10 mouse cellular contexts compared by ENCODE assay signal in genomic region chr5:135888405-135889215, GRCm38 (mm10). TPM values are rescaled to one million over a fixed set of nuclear protein-coding genes. Genes with fewer than 3 reads are reported as not detected.
DNase-seq lines count a peak whose midpoint lies in the region; ATAC-seq lines count a peak whose summit lies in the region.
"Had no signal": no experiment of that assay in that cellular context is flagged by ENCODE, and none has a peak within 500 bp of the region (broad histone marks: within the 10 kb centered on the region; RNA-seq: fewer than 3 reads in every experiment).

No protein-coding gene starts in this region.

- WGBS in neural tube, embryonic 12.5 days = 4% methylated on average over 30 of the region's 30 CpGs

- no peak overlapping the region for H3K27ac ChIP-seq in neural tube, embryonic 12.5 days

- peaks cover 13% of the 10 kb centered on the region; the same call in 1 of the 2 replicates for H3K4me1 ChIP-seq in neural tube, embryonic 12.5 days

- DNase-seq in kidney, adult 18-20 months = peak; percentile 28
- DNase-seq in kidney, adult 9 months = no peak
- DNase-seq in heart, adult 8-10 months (ENCODE audit: low spot score) = peak; percentile 50
- peak; percentile 21 for DNase-seq in kidney, postnatal 14 days
- no peak for DNase-seq in cerebellum, adult 8-10 months
- no peak for DNase-seq in embryo, embryonic 11 days
- no peak for DNase-seq in layer of hippocampus, postnatal 10 days (ENCODE audit: low spot score in 2 of 2)

- no peak overlapping the region for H3K9ac ChIP-seq in neural tube, embryonic 12.5 days

- H3K36me3 ChIP-seq in neural tube, embryonic 12.5 days = no peaks in the 10 kb centered on the region

- H3K27me3 ChIP-seq in neural tube, embryonic 12.5 days (replicated peaks) = peaks cover 47% of the 10 kb centered on the region

- ATAC-seq in neural tube, embryonic 12.5 days (ENCODE audit: low FRiP score, low read depth) = no peak

- peak overlapping the region; percentile 42 for H3K4me2 ChIP-seq in neural tube, embryonic 12.5 days (replicated peaks)

- H3K9me3 ChIP-seq in neural tube, embryonic 12.5 days = no peaks in the 10 kb centered on the region

- H3K4me3 ChIP-seq in neural tube, embryonic 12.5 days = 0 out of 2 replicates have a peak overlapping the region, but pooled peaks have one; percentile 5

RNA-seq across cellular contexts. Expression of gene Hspb1, which starts 0.9 kb away (rescaled TPM):
- 100 to 1,000 TPM; 312 to 583 (median 421) TPM for total RNA-seq in heart, adult 8-10 months (2022)
- polyA plus RNA-seq in neural tube, embryonic 12.5 days (2016; fragmentation: Nextera tagmentation; extraction: Ambion mirVana) = 22.3 and 26.5 TPM in 2 replicates
- total RNA-seq in layer of hippocampus, postnatal 10 days (2021) = 1 to 10 TPM; 4.2 to 6.1 TPM
- total RNA-seq: hematopoietic stem cell, adult 5-6 weeks; MEL had no signal

RNA-seq across cellular contexts. Expression of gene Ywhag, which starts 45.8 kb away (rescaled TPM):
- 100 to 1,000 TPM; 265 to 313 (median 289) TPM for total RNA-seq in heart, adult 8-10 months (2022)
- 516 and 524 TPM in 2 replicates for polyA plus RNA-seq in neural tube, embryonic 12.5 days (2016; fragmentation: Nextera tagmentation; extraction: Ambion mirVana)
- 1,000 to 10,000 TPM; 1,571 to 1,708 TPM for total RNA-seq in layer of hippocampus, postnatal 10 days (2021)

Comparison
In these comparisons a context has a peak if more than half of its experiments do, and no peak if none do; other contexts are left out.
1. DNase-seq: peak in kidney, adult 18-20 months (single experiment), heart, adult 8-10 months (single experiment) and kidney, postnatal 14 days (single experiment); none in kidney, adult 9 months (single experiment), cerebellum, adult 8-10 months (single experiment), embryo, embryonic 11 days (single experiment) and layer of hippocampus, postnatal 10 days (0 of 2).
2. RNA of gene Hspb1, which starts 0.9 kb away (total RNA-seq): 312 to 583 TPM in heart, adult 8-10 months; 4.2 to 6.1 TPM in layer of hippocampus, postnatal 10 days; every median in the first group is over 10 times any median in the second.
3. RNA of gene Ywhag, which starts 45.8 kb away (total RNA-seq): 1,571 to 1,708 TPM in layer of hippocampus, postnatal 10 days; 265 to 313 TPM in heart, adult 8-10 months; every median in the first group is over 4 times any median in the second.